Mouse (Mus musculus) neural tube, embryonic 14.5 days (tissue): ENCODE results near the gene 2410002F23Rik. TPM values are rescaled to one million over a fixed set of nuclear protein-coding genes. Genes with fewer than 3 reads are reported as not detected.
"Not testable (repeated sequence)": the region's sequence is repeated elsewhere in the genome, so short reads cannot be mapped to it uniquely, and the experiment has no call there.

Experiments used
- ATAC-seq: fragments of 200-750 bp; cut with Nextera tagmentation; 2 replicates; pipeline ENCODE4 v1.8.0; 2017; ENCODE audit warnings: low read depth, mild to moderate bottlenecking, moderate TSS enrichment, moderate library complexity
- H3K27ac ChIP-seq: fragments of 300-500 bp; sonication (generic); 2 replicates; pipeline ENCODE4 v1.5.1; 2014; ENCODE audit warnings: low read depth, mild to moderate bottlenecking, control low read depth, low read length, moderate library complexity, mixed read lengths
- H3K27me3 ChIP-seq: fragments of 300-500 bp; sonication (generic); 2 replicates; pipeline ENCODE4 v1.6.1; 2014; ENCODE audit warnings: low read length; ENCODE audit not compliant: control insufficient read depth, insufficient read depth
- H3K36me3 ChIP-seq: fragments of 300-500 bp; sonication (generic); 2 replicates; pipeline ENCODE4 v1.6.1; 2014; ENCODE audit warnings: low read length, mixed read lengths; ENCODE audit not compliant: control insufficient read depth, insufficient read depth
- H3K4me1 ChIP-seq: fragments of 300-500 bp; sonication (generic); 2 replicates; pipeline ENCODE4 v1.6.1; 2014; ENCODE audit warnings: low read length; ENCODE audit not compliant: control insufficient read depth, insufficient read depth
- H3K4me2 ChIP-seq: fragments of 300-500 bp; sonication (generic); 2 replicates; pipeline ENCODE4 v1.6.1; 2014; ENCODE audit warnings: mild to moderate bottlenecking, low read depth, low read length, control low read depth
- H3K4me3 ChIP-seq: fragments of 300-500 bp; sonication (generic); 2 replicates; pipeline ENCODE4 v1.5.1; 2014; ENCODE audit warnings: low read depth, low read length, control low read depth, mixed read lengths
- H3K9ac ChIP-seq: fragments of 300-500 bp; sonication (generic); replicated peaks from 2 replicates; pipeline ENCODE4 v1.6.1; 2014; ENCODE audit warnings: low read depth, mild to moderate bottlenecking, control low read depth, low read length, mixed read lengths
- H3K9me3 ChIP-seq: fragments of 300-500 bp; sonication (generic); 2 replicates; pipeline ENCODE4 v1.6.1; 2016; ENCODE audit warnings: low read length; ENCODE audit not compliant: control insufficient read depth
- WGBS: fragments of 180-500 bp; shearing (Covaris S2); extraction: QIAGEN DNeasy Blood & Tissue Kit; methylation state at CpG from one replicate; pipeline ENCODE4 v1.1.7; 2014; 5-methylcytosine and 5-hydroxymethylcytosine counted together
- polyA plus RNA-seq: library from polyadenylated mRNA; unstranded; fragments of >200 nt; fragmentation: Nextera tagmentation; extraction: Ambion mirVana; gene quantifications from 2 replicates; pipeline ENCODE4 v1.2.1, GENCODE M21; 2014

The 2410002F23Rik gene
- polyA plus RNA-seq, 1 experiment from 2014 or later = 164 TPM

DNA sequence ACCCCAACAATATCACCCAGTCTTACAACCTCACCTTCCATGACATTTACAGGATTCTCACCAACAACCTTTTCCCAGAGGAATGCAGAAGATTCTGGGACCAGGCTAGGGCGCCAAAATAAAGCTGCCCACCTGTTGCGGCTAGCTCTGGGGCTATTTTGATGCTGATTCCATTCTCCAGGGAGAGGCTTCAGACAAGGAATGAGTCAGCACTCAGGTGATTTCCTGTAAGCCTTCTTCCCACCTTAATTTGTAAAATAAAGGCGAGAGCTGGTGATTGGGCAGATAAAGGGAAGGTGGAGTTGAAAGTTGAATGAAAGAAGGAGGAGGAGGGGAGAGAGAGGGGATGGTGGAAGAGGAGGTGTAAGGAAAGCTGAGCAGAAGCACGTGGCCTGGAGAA is 44.9 kb downstream of the 2410002F23Rik start:
- Histone ChIP-seq H3K36me3 (no peaks in the 10 kb centered on the region), H3K27me3 (no peaks in the 10 kb centered on the region), H3K4me3 (no peak overlapping the region), H3K27ac (no peak overlapping the region), H3K4me1 (no peaks in the 10 kb centered on the region), H3K9ac (no peak overlapping the region), H3K4me2 (no peak overlapping the region), H3K9me3 (no peaks in the 10 kb centered on the region)
- no peak for ATAC-seq
- WGBS = 56% methylated on average over 4 of the region's 4 CpGs

DNA sequence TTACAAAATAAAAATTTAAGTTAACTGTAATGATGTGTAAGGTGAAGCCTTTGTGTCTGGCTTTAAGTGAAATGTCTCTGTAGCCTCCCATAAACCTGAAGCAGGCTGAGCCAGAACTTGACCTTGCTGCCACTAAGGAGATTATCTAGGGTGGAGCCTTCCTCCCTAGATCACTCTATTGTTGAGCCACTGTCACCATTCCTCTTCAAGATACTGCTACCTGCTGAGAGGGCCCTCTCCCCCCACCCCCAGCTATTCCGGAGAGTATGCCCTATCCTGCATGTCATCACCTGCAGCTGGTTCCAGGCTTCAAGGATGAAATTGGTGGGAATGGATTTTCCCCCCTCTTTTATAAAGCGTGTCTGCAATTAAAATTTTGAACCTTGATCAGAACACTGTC is 51.0 kb downstream of the 2410002F23Rik start:
- not testable (repeated sequence) for H3K4me1 ChIP-seq, H3K4me3 ChIP-seq, H3K36me3 ChIP-seq, H3K27ac ChIP-seq, H3K9ac ChIP-seq, H3K9me3 ChIP-seq, ATAC-seq, H3K27me3 ChIP-seq, H3K4me2 ChIP-seq
- 77% methylated on average over 2 of the region's 2 CpGs for WGBS

Other genes starting within 250 kb of the 2410002F23Rik start
- not detected in 2 replicates for gene Klk1b26, start 234.6 kb upstream of the 2410002F23Rik start, polyA plus RNA-seq
- gene Klk1b27, start 194.4 kb upstream of the 2410002F23Rik start, polyA plus RNA-seq = not detected in 2 replicates
- not detected in 2 replicates for gene Klk1b21, start 144.4 kb upstream of the 2410002F23Rik start, polyA plus RNA-seq
- not detected in 2 replicates for gene Klk1b22, start 134.0 kb upstream of the 2410002F23Rik start, polyA plus RNA-seq
- gene Klk1b16, start 110.0 kb upstream of the 2410002F23Rik start, polyA plus RNA-seq = not detected in 2 replicates
- gene Klk1b24, start 58.5 kb upstream of the 2410002F23Rik start, polyA plus RNA-seq = not detected in 2 replicates
- gene Klk1b3, start 48.5 kb upstream of the 2410002F23Rik start, polyA plus RNA-seq = not detected in 2 replicates
- not detected in 2 replicates for gene Klk1b4, start 39.3 kb upstream of the 2410002F23Rik start, polyA plus RNA-seq
- gene Klk1b5, start 30.8 kb upstream of the 2410002F23Rik start, polyA plus RNA-seq = not detected in 2 replicates
- gene Klk1, start 21.4 kb upstream of the 2410002F23Rik start, polyA plus RNA-seq = not detected in 2 replicates
- gene Gm36864, start 10.5 kb upstream of the 2410002F23Rik start, polyA plus RNA-seq = not detected in 2 replicates
- 1.5 and 1.6 TPM in 2 replicates for gene 1700028J19Rik, start within 50 bp of the 2410002F23Rik start, polyA plus RNA-seq
- not detected in 2 replicates for gene Acp4, start 10.7 kb downstream of the 2410002F23Rik start, polyA plus RNA-seq
- gene Gm15517, start 14.7 kb downstream of the 2410002F23Rik start, polyA plus RNA-seq = not detected in 2 replicates
- gene Clec11a, start 60.2 kb downstream of the 2410002F23Rik start, polyA plus RNA-seq = 2.8 and 4.6 TPM in 2 replicates
- gene Shank1, start 63.5 kb downstream of the 2410002F23Rik start, polyA plus RNA-seq = 39.9 and 62.7 TPM in 2 replicates
- 52.7 and 68.4 TPM in 2 replicates for gene Syt3, start 137.4 kb downstream of the 2410002F23Rik start, polyA plus RNA-seq
- 2.0 and 2.6 TPM in 2 replicates for gene 1700008O03Rik, start 139.1 kb downstream of the 2410002F23Rik start, polyA plus RNA-seq
- 21.9 and 28.1 TPM in 2 replicates for gene Lrrc4b, start 182.3 kb downstream of the 2410002F23Rik start, polyA plus RNA-seq
- 3.3 and 5.2 TPM in 2 replicates for gene Aspdh, start 218.7 kb downstream of the 2410002F23Rik start, polyA plus RNA-seq
- gene Josd2, start 221.3 kb downstream of the 2410002F23Rik start, polyA plus RNA-seq = 26.9 and 33.4 TPM in 2 replicates
- 153 and 162 TPM in 2 replicates for gene Emc10, start 249.8 kb downstream of the 2410002F23Rik start, polyA plus RNA-seq
- 19.5 and 24.9 TPM in 2 replicates for gene Fam71e1, start 249.9 kb downstream of the 2410002F23Rik start, polyA plus RNA-seq